Mouse (Mus musculus) kidney, adult 8-10 months (tissue): Measurements from ENCODE around the gene Snx27.
A peak's percentile ranks its signal among the peaks of the same experiment; 100 is the strongest.

Source experiments
- DNase-seq, 2 experiments: peaks; one replicate each; pipeline ENCODE4 v3.0.0; 2022

The Snx27 gene

DNA sequence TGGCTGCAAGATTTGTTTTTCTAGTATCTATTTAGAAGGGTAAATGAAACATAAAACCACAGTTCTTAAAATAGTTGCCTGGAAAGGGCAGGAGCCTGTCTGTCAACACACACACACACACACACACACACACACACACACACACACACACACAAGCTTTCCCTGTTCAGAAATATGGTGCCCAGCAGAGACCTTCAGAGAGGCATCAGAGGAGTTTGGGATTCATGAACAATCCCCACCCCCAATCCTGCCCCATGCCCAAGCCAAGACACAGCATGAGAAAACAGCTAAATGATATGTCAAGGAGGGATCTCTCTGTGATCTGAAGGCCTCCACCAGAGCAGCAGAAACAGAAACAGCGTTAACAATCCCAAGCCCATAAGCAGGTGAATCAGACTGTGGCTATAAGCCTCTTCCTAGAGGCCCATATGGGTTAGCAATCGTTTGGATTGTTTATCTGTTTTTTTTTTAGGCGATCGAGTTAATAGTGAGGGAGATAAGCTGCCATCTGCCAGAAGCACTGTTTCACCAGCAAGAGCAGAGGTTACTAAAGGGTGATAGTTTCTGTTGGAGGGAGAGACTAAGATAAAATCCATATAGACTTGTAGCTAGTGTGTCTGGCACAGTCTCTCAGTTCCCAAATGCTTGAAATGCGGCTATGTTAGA lies 108.8 kb downstream of the Snx27 start:
- DNase-seq, result no peak

DNA sequence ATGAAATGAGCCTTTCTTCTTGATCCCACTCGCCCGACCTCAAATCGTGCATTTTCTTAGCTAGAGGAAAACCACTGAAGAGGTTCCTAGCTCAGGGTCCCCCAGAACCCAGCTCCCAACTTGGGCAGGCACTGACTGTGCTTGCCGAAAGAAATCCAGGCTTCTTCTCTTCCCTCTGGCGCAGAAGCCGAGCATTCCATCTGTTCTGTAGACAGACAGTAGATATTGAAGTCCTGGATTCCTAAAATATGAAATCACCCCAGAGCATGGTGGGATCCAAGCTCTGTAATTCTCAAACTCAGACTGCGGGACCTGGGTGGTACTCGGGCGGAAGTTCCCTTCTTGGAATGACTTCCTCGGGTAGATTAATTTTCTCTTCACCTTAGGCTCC lies 109.4 kb downstream of the Snx27 start:
- no peak for DNase-seq

DNA sequence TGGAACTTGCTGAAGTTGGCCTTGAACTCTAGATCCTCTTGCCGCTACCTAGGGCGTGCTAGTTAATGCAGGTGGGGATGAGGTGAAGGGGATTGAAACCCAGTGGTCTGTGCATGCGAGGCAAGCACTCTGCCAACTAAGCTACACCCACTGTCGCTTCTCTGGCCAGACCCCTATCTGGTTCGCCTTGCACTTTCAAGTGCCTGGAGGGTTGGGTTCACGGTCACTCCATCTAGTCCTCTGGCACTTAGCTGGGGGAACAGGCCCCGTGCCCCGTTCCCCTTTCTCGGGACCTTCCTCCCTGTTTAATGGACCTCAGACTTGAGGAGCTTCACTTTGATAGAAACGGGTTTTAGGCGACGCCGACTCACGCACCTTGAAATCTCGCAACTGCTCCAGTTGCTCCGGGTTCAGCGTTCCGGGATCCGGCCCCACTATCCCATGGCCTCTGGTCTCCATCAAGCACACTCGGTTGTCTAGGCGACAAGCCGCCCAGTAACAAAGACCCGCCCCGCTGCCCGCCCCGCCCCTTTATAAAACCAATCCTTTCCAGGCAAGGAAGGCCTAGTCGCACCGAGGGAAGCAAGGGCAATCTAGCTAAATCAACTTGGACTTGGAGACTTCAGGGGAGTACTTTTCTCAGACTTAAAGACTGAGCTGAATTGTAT lies 109.9 kb downstream of the Snx27 start:
- peak in 1 of 2 experiments; percentile 14 for DNase-seq

DNA sequence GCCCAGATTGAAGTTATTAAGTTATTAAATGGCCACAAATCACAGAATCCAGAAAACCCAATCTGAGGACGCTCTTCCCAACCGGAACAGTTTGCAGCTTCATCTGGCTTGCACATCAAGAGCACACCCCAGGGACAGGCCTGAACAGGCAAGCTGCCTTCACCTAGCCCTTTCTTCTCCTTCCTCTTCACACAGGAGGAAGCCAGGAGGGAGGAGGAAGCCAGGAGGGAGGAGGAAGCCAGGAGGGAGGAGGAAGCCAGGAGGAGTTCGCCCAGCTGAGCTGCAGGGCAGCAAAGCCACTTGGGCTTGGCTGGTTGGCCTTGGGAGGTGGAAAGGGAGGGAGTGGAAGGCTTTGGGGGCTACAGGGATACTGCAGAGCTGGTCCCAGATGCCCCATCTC lies 113.6 kb downstream of the Snx27 start:
- no peak for DNase-seq

DNA sequence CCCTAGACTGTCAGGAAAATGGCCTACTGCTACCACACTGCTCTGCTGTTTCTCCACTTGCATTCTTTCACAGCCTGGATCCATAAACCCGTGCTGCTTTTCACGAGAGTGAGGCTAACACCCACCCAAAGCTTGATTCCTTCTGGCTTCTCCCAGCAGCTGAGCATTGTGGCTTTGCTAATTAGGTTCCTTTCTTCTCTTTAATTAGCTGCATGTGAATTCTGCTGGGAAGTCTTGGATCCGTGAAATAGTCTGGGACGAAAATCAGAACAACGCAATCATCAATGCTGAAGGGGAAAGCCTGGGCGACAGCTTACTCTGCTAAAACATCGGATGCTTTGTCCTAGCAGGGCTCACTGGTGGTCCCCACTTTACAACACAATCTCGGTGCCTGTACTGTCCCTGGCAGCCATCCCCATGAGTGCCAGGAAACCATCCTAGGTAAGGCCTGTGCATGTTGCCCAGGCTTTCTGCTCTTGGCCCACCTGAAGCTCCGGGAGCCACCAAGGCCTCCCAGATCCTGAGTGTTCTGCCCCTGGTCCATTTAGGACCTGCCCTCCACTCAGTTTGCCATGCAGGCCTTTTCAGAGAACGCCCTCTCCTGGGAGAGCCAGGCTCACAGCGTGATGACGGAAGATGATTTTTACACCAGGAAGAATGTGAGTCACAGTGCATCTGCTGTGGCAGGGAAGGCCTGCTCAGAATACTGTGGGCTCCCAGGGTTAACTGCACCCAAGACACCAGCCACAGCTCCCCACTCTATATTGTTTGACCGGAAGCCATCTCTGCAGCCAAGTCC lies 116.7 kb downstream of the Snx27 start:
- no peak for DNase-seq

DNA sequence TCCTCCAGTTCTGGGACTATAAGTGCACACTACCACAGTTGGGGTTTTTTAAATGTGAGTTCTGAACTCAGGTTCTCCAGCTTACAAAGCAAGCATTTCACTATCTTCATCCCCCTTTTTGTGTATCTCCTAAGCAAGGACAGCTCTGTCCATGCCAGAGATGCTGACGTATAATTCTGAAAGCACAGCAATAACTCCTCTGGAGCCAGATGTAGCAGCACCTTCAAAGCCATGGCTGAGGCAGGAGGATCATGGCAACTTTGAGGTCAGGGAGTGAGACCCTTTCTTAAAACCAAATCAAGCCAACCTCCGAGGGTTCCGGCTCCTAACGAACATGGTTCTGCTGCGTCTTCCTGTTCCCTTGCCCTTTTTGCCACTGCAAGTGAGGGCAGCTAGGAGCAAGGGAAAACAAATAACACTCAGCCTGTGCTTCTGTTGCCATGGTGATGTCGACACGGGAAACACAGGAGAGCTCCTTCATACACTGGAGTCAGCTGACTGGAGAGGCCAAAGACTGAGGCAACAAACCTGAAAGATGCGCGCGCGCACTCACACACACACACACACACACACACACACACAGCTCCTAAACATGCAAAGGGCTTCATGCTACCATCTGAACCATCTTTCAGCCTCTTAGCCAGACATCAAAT lies 118.5 kb downstream of the Snx27 start:
- DNase-seq, result no peak

DNA sequence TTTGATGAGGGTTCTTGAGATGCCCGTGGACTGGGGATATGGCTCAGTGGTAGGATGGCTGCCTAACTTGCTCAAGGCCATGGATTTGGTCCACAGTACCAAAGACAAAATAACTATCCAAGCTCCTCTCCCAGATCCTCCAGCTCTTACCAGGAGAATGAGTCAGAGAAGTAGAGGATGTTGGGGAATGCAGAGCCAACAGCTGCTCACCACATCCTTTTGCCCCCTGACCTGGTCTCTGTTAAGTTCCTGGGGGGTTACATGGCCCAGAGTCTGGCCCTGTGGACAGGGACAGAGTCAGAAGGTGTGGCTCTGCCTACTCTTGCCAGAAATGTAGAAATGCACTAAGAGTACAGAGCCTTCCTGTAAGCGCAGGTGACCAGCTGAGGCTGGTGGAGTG lies 122.7 kb downstream of the Snx27 start:
- DNase-seq, result no peak

DNA sequence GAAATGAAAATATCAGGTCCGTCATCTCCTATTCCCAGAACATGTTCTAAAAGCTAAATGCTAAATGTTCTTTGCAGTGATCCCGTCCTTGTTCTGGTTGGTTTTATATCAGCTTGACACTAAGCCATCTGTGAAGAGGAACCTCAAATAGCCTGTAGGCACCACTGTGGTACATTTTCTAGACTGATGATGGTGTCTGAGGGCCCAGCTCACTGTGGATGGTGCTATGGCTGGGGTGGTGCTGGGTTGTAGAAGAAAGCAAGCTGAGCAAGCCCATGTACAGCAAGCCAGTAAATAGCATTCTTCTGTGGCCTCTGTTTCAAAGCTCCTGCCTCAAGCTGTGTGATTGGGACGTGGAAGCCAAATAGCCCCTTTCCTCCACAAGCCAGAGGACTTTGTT lies 125.5 kb downstream of the Snx27 start:
- no peak for DNase-seq

DNA sequence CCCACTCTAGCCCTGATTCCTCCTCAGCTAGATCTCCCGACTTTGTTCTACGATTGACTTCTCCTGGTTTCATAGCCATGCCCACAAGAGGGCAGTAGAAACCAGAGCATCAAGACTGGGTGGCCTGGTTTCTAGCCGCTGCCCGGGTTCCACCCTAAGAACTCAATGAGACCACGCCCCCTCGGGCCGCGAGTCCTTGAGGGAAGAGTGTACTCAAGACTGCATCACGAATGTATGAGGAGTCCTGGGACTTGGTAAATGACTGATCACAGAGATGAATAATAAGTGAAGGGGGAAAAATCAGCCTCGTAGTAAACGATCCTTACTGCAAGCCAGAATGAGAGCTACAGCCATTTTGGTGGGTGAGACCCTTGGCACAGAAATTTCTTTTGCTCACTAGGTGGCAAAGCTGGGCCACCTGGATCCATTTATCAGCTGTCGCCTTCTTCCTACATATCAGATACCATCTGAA lies 126.0 kb downstream of the Snx27 start:
- peak; percentile 71 to 79 for DNase-seq

DNA sequence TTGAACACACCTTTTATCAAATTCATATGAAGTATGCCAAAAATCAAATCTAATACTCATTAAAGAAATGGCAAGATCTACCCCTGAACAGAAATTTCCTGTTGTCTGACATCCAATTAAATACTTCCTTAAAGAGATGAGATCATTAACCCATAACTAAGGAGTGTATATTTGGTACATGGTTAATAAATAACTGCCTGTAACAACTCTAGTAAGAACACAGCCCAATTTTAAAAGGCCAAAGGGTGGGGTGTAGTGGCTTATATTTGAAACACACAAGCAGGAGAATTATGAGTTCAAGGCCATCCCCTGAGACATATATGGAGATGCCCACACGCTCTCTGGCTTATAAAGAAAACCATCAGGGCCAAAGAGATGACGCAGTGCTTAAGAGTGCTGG lies 133.1 kb downstream of the Snx27 start:
- DNase-seq, result no peak
